Mouse (Mus musculus): Measurements from ENCODE around the gene Rpl37.

DNA sequence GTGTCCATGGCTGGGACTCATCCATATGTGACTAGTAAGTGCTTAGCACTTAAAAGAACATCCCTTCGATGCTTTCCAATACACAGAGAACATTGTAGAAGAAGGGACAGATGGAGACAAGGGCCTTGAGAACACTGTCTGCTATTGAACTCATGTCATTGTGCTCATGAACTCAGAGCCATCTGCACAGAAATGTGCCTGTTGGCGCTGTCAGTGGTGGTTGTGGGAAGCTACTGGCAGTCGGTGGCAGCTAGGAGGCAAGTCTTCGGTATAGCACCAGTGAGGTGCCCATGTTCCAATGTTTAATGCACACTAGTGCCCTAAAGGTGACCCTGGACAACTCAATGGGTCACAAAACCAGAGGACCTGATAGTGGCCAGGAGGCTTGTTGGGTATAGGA is 14.1 kb upstream of the Rpl37 start:
- TF ChIP-seq CTCF (IDR thresholded peaks at IDR 0.05; ENCODE audit: low read depth) (no peak), EP300 (optimal IDR thresholded peaks at IDR 0.05) (no peak)

Measured in stomach, postnatal 0 days (tissue).